Mouse (Mus musculus) ovary, adult 10 weeks (tissue): ENCODE data around the gene Cad. TPM values are rescaled to one million over a fixed set of nuclear protein-coding genes. Genes with fewer than 3 reads are reported as not detected.

ENCODE experiments used
- polyA plus RNA-seq: library from polyadenylated mRNA; stranded (reverse); fragments of 350-450 nt; fragmentation: Illumina TruSeq; extraction: RNeasy Lipid Tissue Mini Kit (QIAGEN cat#74804); gene quantifications from one replicate; pipeline ENCODE4 v1.2.3, GENCODE M21; 2014

The Cad gene
- polyA plus RNA-seq = 1.7 TPM

DNA sequence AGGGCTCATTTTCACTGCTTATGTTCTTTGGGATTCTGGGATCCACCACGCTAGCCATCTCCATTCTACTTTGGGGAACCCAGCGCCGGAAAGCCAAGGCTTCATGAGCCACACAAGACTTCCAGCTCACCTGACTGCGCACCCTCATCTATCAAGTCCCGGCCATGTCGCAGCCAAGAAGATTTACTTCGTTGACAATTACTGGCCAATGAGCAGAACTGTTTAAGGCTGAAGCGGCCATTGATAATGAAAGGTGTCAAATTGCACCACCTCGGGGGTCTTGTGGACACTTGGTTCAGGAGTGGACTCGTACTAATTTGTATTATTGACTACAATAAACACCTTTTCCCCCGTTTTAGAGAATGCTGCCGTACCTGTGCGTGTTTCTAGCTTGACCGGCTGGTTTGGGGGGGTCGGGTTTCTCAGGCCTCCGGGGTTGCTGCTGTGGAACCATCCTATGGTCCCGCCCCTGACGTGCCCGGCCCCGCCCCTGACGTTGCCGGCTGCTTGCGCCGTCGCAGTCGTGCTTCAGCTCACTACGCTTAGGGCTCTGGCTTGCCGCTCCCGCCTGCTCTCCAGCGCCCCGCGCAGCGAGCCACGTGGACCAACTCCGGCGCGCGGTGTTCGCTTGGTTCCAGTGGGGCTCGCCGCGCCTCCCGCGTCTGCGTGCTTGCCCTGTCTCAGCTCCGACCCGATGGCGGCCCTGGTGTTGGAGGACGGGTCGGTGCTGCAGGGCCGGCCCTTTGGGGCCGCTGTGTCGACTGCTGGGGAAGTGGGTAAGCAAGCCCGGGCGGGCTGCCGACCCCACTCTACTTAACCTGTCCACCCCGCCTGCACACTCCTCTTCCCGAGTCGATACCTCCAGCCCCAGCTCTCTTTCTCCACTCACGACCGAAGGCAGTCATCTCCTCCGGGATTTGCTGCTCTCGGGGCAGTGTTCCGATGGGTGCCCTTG, at the start of gene Cad:
Cad (plus strand) TSS at position 520 of the 955 bp plus-strand sequence.

DNA sequence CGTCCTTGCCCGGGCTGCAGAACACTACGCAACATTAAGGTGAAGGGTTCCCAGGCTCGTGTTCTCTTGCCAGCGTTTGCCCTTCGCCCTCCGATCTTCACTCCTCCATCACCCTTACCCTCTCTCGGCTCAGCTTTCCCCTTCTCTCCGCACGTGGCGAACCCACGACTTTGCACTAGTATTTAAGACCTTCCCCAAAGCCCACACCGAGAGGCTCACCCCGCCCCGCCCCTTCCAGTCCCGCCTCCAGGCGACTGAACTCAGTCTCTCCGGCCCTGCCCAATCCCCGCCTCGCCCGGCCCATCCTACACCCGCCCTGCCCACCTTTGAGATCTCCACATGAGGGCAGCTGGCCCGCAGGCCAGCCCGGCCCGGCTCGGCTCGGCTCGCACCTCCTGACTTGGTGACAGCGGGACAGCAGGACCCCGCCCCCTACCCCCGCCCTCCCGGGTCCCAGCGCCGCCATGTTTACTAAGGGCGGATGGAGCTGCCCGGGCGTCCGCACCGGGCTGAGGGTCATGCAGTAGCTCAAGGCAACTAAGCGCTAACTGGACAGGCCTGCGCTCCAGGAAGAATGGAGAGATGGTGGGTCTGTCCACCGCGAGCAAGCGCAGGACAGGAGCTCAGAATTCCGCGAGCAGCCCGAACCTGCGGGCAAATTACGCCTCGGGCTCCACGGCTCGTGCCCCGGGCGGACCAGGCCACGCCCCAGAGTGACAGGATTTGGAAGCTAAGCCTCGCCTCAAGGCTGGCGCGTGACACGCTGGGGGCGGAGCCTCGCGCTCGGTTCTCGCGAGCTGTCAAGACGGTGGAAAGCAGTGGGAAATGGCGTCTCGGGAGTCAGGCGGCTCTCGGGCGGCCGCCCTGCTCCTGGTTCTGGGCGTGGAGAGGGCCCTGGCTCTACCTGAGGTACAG, 6.5 kb upstream of the Cad start, which contains the start of gene Atraid:
Atraid (plus strand) TSS at position 465 of the 915 bp plus-strand sequence.

DNA sequence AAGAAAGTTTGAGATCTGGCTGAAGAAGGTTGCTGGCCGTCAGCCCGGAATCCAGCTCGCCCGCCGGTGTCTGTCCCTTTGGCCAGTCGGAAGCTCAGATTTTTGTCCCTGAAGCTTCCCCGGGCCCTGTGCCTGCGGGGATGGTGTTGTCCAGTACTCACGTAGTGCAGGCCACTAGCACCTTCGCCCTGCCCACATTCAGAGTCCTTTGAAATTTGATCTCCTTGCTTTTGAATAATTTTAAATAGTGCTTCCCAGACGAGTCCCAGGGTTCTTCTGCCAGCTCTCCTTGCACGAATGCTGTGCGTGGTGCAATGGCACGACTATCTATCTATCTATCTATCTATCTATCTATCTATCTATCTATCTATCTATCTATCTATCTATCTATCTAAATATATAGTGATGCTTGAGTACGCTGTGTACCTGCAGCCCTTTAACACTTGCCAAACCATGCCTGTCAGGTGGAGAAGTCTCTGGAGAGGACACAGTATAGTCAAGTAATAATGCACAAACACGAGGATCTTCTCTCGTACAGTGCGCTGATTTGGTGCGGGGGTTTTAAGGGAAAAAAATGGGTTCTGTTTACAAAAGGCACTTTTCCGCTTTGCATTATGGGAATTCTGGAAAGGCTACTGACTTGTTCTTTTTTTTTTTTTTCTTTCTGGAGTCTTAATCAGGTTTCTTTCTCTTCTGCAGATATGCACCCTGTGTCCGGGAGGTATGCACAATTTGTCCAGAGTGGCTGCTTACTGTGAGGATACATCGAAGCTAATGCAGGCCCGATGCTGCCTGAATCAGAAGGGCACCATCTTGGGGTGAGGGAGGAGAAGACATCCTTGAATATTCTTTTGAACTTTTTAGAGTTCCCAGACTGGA, 5.6 kb upstream of the Cad start, which contains the start of gene Slc5a6:
Slc5a6 (minus strand) TSS at position 162 of the 879 bp plus-strand sequence.

DNA sequence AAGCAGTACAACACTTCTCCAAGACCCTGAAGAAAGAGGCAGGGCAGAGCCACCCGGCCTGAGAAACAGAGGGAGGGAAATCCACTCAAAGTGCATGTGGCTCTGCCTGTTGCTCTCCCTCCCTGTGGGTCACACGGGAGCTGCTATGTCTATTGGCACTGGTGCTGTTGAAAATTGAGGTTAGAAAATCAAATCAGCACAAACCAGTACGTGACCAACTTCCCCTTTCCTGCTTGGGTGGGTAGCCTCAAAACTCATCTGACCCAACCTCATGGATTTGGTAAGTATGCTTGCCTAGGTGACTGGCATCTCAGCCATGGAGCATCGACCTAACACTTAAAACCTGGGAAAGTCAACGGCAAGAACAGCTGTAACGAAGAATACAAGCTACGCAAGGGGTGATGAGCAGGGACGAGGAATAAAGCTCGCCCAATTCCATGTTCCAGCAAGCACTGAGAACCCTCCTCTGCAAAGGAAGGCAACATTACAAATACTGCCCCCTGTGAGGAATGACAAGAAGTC, 51.3 kb downstream of the Cad start, which contains the start of gene Dnajc5g:
Dnajc5g (plus strand) TSS at position 472 of the 522 bp plus-strand sequence.

DNA sequence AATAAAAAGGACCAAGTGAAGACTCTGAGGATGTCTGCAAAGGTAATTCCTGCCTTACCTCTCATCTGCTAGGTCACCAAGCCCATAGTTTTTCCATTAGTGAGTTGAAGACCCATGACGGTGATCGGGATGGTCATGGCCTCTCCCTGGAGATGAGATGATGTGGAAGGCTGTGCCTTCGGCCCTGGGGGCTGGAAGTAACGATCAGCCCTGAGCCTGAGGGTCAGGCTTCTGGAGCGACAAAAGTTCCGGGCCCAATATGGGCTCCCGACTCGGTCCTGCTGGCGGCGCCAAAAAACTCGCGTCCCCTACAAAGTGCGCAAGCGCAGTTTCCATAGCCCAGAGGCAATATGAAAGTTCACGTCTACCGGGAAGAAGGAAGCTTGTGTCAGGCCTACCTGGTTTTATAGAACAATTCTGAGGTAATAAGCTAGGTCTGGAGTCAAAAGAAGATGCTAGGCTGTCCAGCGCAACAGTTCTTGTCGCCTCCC, 53.5 kb downstream of the Cad start, which contains the start of gene Slc30a3:
Slc30a3 (minus strand) TSS at position 238 of the 491 bp plus-strand sequence.

DNA sequence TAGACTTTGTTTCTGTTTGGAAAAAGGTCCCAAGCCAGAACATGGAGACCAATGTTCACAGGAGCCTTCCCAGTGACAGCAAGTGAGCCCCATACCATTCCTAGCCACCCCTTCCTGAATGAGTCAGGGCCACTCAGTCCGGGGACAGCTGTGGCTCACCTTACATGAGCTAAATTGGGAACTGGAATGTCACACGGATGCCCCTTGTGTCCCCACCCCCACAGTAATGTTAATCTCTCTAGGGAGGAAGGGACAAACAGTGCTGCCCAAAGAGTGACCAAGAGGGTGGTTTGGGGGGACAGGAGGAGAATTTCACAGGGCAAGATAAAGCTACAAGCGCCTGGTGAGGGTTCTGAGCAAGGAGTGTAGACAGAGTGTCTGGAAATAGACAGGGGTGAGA, 61.8 kb downstream of the Cad start, which contains the start of gene Trim54:
Trim54 (plus strand) TSS at position 359 of the 400 bp plus-strand sequence.

Other genes starting within 250 kb of the Cad start
- 8.6 TPM for gene Mapre3, start 240.1 kb upstream of the Cad start, polyA plus RNA-seq
- 29.0 TPM for gene Tmem214, start 186.8 kb upstream of the Cad start, polyA plus RNA-seq
- gene Agbl5, start 166.1 kb upstream of the Cad start, polyA plus RNA-seq = 4.3 TPM
- gene Ost4, start 147.0 kb upstream of the Cad start, polyA plus RNA-seq = 209 TPM
- gene Emilin1, start 141.4 kb upstream of the Cad start, polyA plus RNA-seq = not detected
- gene Khk, start 133.3 kb upstream of the Cad start, polyA plus RNA-seq = not detected
- not detected for gene Cgref1, start 109.2 kb upstream of the Cad start, polyA plus RNA-seq
- gene Preb, start 94.4 kb upstream of the Cad start, polyA plus RNA-seq = 11.1 TPM
- gene Tcf23, start 86.1 kb upstream of the Cad start, polyA plus RNA-seq = 4.5 TPM
- 77.8 TPM for gene Atraid, start 6.5 kb upstream of the Cad start, polyA plus RNA-seq
- gene Slc5a6, start 5.9 kb upstream of the Cad start, polyA plus RNA-seq = 1.9 TPM
- 0.97 TPM for gene Dnajc5g, start 51.5 kb downstream of the Cad start, polyA plus RNA-seq
- gene Slc30a3, start 53.5 kb downstream of the Cad start, polyA plus RNA-seq = not detected
- not detected for gene Trim54, start 61.9 kb downstream of the Cad start, polyA plus RNA-seq
- not detected for gene Ucn, start 84.0 kb downstream of the Cad start, polyA plus RNA-seq
- 41.7 TPM for gene Mpv17, start 99.5 kb downstream of the Cad start, polyA plus RNA-seq
- 0.48 TPM for gene Gm29609, start 125.1 kb downstream of the Cad start, polyA plus RNA-seq
- gene Gtf3c2, start 125.4 kb downstream of the Cad start, polyA plus RNA-seq = 47.4 TPM
- gene Snx17, start 138.4 kb downstream of the Cad start, polyA plus RNA-seq = 57.4 TPM
- gene Eif2b4, start 138.7 kb downstream of the Cad start, polyA plus RNA-seq = 2.3 TPM
- gene Zfp513, start 147.5 kb downstream of the Cad start, polyA plus RNA-seq = 1.5 TPM
- gene Ppm1g, start 165.9 kb downstream of the Cad start, polyA plus RNA-seq = 30.2 TPM
- gene Nrbp1, start 186.1 kb downstream of the Cad start, polyA plus RNA-seq = 85.1 TPM
- gene Gm9970, start 186.5 kb downstream of the Cad start, polyA plus RNA-seq = not detected
- not detected for gene Krtcap3, start 196.9 kb downstream of the Cad start, polyA plus RNA-seq
- gene Ift172, start 236.3 kb downstream of the Cad start, polyA plus RNA-seq = 18.2 TPM
- gene Fndc4, start 241.3 kb downstream of the Cad start, polyA plus RNA-seq = 9.6 TPM
- gene Gckr, start 242.7 kb downstream of the Cad start, polyA plus RNA-seq = 0.43 TPM